Mouse (Mus musculus) spleen, postnatal 4 days (tissue): ENCODE data around the gene Lamtor4.
"Not testable (repeated sequence)": the region's sequence is repeated elsewhere in the genome, so short reads cannot be mapped to it uniquely, and the experiment has no call there.

Source experiments
- DNase-seq, 2 experiments: peaks; one replicate each; pipeline ENCODE4 v3.0.0; 2022; ENCODE audit warnings: low spot score in 2 of 2

The Lamtor4 gene

DNA sequence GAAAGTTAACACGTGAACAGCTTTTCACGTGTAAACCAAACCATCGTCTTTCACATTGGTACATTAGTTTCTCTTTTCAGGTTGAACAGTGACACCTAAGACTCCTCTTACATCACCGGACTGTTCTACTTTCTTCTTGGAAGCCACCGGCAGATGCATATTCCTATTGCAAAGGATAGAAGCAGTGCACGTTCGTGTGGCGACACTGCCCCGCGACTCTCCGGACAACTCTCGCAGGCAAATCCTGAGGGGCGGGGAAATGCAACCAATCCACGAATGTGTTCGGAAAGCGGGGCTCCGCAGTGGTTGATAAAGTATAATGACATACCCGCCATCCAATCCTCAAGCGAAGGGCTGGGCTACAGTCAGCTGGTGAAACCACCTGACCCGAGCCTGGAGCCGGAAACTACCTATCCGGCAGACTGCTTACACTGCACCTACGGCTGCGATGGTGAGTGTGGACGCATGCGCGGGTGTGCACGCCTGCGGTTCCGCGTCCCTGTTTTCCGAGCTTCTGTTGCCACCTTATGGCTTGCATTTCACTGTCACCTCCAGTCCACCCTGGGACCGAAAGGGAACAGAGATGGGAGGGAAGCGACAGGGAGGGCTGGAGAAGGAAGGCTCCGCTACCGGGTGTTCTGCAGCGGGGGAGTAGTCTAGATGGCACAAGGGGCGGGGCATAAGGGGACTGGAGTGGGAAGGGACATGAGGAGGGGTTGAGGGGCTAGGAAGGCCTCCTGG is at the start of gene Lamtor4:
Gene Lamtor4 (plus strand): TSS at position 130 of the 741 bp plus-strand sequence.
- DNase-seq, result peak; percentile 91 to 93

DNA sequence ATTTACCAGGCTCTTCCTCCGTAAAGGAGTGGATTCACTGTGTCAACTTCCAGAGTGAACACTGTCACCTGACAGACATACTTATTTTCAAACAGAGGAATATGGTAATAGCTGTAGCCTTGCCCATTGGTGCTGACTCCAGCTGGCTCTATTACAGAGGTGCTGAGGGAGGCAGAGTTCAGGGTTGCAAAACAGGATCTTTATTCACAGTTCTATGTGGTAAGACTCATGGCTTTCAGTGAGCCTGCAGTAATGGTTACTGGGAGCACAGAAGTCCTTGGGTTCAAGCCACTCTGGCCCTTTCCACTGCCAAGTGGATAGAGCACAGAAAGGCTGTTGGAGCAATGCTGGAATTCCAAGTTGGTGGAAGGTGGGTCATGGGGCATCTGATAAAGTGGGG is 48.0 kb upstream of the Lamtor4 start:
- DNase-seq, result no peak

DNA sequence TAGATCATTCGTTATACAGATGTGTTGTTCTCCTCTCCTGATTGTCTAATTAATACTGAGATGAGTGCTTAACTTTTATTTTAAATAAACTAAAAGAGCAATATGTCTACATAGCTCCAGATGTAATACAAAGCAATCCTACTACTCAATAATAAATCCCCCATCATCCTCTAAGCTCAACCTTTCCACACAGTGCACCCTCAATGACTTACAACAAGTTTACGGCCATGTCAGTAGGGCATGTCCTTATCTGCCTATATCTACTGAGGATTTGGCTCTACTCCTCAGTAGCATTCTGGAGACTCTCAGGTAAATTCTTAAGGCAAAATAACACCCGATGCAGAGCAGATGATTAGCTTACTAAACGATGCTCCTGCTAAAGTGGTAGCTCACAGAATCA is 47.4 kb upstream of the Lamtor4 start:
- no peak for DNase-seq

DNA sequence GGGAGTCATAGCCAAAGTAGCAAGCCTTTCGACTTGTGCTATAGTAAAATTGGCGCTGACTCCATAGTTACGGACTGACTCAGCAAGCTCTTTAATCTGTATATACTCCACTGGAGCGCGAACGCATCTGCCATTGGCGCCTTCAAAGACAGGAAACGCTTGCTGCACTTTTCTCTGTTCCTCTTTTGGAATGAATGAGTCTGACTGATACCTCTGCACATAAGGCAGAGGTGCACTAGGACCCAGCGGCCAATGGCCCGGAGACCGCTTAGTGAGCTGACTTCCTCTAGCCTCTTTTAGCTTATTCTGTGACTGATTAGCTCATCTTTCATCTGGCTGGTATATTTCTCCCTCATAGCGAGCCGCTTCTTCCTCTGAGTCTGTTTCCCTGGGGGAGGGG is 38.6 kb upstream of the Lamtor4 start:
- not testable (repeated sequence) for DNase-seq

DNA sequence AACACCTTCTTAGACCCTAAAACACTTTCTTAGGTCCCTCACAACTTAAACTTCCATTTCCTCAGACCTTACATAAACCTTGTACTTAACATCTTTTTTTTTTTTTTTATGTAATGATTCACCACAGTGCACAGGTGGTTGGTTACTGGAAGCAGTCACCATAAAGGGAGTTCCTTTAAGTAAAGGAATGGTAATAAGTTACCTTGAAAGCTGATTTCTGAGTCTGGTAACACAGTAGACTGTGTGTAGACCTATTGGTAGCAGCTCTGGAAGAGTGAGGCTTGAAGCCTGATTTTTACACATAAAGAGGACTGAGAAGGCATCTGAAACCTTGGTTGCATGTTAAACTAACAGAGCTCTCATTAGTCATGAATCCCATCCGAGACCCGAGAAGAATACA is 35.4 kb upstream of the Lamtor4 start:
- DNase-seq, result no peak

DNA sequence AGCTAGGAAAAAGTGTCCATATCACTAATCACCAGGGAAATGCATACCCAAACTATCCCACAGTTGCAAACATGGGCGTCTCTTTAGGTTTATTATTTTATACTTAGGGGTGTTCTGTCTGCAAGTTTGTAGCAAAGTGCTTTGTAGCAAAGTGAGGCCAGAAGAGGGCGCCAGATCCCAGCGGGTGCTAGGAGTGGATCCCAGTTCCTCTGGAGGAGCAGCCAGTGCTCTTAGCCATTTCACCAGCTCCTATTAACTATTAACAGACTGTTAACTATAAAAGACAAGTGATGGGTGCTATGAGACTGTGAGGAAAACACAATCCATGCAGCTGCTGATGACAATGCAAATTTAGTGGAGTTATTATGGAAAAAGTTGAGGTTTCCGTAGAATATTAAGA is 33.2 kb upstream of the Lamtor4 start:
- DNase-seq, result peak; percentile 80 to 95

DNA sequence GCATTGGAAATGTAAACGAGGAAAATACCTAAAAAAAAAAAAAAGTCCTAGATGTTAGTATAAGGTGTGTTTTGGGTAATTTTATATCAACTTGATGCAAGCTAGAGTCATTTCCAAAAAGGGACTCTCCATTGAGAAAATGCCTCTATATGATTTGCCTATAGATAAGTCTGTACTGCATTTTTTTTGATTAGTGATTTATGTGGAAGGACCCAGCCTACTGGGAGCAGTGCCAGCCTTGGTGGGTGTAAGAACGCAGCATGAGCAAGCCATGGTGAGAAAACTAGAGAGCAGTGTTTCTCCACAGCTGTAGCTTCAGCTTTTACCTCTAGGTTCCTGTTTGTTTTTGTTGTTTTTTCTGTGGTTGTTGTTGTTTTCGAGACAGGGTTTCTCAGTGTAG is 32.0 kb upstream of the Lamtor4 start:
- no peak for DNase-seq

DNA sequence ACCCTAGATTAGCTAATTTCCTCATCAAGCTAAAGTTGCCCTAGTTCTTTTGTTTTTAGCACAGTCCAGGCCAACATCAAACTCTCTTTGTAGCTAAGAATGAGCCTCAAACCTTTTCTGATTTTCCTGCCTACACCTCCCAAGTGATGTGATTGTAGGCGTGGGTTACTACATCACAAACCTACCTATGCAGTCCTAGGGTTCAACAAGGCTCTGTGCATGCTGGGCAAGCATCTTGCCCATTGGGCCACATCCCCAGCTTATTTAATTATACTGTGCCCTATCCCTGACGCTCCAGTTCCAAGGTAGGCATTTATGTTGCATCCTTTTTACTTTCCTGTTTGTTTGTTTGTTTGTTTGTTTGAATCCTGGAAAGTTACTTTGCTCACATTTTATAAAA is 29.6 kb upstream of the Lamtor4 start, which contains the start of gene Nxpe5:
Gene Nxpe5 (plus strand): TSS at position 199 of the 400 bp plus-strand sequence.
- DNase-seq, result no peak

DNA sequence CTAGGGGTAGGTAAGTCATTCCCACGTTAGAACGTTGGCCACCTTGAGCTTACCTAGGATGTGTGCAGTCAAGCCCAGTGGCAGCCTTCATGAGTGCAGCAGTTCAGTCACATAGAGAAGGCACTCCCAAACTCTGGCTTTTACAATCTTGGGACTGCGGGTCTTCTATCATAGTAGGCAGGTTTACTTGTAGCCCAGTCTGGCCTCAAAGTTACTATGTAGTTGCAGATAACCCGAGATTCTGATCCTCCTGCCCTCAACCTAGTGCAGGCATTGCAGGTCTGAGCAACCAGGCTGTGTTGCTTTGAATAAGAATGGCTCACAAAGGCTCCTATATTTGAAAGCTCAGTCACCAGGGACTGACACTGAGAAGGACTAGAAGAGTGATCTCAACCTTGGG is 28.8 kb upstream of the Lamtor4 start:
- no peak for DNase-seq

DNA sequence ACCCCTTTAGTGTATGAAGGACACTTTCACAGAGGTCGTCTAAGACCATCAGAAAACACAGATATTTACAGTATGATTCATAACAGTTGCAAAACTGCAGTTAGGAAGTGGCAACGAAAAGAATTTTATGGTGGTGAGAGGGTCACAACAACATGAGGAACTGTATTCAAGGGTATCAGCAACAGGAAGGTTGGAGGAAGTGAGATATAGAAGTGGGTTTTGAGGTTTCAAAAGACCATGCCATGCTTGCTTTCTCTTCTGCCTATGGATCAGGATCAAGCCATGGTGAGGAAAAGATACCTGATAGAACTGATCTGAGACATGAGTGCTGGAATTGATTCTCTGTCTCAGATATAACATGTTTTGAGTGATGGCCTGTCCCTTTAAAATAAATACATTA is 27.9 kb upstream of the Lamtor4 start:
- DNase-seq, result no peak

DNA sequence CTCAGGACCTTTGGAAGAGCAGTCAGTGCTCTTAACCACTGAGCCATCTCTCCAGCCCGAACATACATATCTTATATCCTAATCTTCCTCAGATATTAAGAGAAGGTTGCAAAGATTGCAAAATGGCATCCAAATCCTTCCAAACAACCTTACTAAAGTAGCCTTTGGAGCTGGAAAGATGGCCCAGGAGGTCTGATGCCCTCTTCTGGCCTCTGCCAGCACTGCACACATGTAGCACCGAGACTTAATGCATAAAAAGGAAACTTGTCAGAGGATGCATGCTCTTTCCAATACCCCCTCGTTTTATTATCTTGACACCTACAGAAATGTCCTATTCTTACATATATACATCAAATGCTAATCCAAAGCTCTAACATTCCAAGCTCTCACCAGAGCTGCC is 27.3 kb upstream of the Lamtor4 start:
- peak; percentile 41 to 80 for DNase-seq

DNA sequence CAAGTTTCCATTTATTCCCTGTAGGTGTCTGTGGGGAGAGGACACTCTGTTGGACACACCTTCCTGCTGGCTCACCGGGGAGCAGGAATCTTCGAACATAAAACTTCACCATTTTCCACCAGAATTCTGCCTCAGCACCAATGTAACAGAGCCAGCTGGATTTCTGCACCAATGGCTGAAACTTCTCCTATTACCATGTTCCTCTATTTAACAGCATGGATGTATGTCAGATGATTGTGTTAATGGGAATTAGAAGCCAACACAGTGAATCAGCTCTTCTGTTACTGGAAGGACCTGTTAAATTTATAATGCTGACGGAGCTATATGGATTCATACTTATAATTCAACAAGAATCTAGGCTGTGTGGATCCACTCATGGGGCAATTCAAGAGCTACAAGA is 25.8 kb upstream of the Lamtor4 start:
- DNase-seq, result no peak

DNA sequence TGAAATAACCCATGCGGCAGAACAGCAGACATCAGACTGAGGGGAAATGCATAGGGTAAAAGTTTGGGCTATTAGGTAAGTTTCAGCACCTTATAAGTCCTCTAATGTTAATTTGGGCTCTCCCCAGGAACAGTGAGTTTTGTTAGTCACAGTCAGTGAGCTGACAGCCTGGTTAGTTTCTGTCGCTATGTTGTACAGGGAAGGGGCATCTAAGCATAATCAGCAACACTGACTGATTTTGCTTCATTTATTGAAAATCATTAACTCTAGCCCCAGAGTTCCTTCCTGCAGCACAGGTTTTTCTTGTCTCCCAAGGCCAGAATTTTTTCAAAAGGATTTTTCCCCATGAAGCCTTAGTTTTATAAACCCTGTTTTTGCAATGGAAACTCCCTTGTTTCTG is 21.5 kb upstream of the Lamtor4 start:
- no peak for DNase-seq

DNA sequence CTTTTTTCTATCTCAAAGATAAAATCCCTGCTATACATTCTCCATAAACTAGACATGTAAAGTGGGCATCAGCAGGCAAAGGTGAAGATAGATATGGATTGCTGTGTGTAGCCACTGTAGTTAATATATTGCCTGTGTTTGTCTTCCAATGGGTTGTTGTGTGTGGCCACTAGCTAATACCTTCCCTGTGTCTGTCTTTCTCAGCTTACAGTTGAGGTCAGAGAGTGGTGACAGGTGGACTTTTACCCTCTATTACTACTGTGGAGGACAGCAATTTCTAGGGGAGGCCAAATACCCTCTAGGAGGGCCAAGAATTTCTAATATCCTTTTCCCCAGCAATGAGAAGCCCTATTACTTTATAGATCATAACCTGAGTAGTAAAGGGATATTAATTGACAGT is 21.1 kb upstream of the Lamtor4 start:
- DNase-seq, result no peak

DNA sequence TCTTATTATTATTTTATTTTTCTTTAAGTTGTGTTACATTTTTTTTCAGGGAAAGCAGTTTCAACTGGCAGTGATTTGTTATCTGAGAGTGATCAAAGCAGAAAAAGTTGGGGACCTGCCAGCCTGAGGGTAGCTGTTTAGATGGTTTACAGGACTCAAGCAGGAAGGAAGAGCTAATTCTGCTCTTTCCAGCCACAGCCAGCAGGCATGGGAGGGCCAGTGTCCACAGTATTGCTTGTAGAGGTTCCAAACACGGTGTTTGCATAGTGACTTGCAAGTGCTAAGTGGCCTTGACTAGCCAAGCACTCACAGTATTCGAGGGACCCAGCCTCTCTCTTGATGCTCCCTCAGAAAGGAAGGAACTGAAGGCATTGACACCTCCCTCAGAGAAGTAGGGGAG is 13.8 kb upstream of the Lamtor4 start:
- no peak for DNase-seq

DNA sequence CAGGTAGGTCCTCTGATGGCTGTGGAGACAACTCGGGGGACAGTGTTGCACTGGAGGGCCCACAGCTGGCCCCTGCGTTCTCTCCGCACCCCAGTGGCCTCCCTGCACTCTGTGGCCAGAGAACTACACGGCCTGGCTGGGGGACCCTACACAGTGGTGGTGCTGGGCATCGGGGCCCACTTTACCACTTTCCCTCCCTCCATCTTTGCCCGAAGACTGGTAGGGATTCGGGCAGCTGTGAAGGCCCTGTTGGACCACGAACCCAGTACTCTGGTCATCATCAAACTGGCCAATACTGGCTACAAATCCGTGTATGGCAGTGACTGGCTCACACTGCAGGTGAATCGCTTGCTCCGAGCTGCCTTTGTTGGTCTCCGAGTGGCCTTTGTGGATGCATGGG is 4.1 kb upstream of the Lamtor4 start:
- peak in 1 of 2 experiments; percentile 62 for DNase-seq

DNA sequence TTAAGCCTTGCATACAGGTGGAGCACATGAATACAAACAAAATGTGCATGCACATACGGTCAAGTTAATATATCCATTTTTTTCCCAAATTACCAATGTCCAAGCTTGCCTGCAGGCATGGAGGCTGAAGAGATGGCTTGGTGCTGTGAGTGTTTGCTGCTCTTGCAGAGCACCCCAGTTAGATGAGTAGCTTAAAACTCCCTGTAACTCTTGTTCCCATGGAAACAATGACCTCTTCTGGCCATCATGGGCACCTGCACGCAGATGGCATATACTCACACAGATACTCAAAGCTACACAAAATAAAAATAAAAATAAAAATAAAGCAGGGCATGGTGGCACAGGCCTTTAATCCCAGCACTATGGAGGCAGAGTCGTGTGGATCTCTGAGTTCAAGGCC is 2.2 kb upstream of the Lamtor4 start:
- DNase-seq, result no peak

DNA sequence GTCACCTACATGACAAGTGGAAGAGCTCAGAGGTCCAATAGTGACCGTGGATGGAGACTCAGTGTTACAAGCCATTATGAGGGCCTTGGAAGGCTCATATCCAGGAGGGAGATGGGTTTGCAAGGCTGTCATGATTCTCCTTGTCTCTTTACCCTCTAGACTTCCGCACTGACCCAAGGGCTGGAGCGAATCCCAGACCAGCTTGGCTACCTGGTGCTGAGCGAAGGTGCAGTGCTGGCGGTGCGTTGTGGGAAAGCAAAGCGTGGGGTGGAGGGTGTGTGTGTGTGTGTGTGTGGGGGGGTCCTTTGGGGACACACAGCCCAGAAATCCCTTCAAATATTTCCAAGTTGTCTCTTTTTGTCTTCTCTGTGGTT is 799 bp downstream of the Lamtor4 start:
- DNase-seq, result no peak

DNA sequence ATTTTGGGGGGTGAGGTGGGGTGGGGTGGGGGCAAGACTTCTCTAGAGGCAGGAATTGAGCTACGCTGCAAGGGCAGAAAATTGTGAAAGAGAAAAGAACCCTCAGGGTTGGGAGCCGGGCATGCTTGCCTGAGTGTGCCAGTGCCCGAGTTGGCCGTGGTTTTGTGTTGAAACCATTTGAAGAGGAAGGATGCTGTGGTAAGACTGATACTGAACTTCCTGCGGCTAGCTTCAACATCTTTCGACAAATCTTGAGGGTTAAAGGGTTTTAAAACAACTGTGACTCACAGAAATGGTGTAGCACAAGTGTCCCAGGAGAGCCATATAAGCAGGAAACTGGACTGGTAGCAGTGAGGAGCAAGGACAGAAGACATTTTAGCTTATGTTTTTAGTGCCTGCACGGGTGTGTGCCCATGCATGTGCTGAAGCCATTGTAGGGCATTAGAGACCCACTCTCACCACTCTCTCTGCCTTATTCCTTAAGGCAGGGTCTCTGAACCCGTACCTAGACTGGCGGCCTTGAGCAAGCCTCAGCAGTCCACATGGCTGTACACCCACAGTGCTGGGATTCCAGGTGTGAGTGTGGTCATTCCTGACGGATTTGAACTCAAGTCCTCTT is 1.8 kb downstream of the Lamtor4 start:
- DNase-seq, result peak; percentile 61 to 71

DNA sequence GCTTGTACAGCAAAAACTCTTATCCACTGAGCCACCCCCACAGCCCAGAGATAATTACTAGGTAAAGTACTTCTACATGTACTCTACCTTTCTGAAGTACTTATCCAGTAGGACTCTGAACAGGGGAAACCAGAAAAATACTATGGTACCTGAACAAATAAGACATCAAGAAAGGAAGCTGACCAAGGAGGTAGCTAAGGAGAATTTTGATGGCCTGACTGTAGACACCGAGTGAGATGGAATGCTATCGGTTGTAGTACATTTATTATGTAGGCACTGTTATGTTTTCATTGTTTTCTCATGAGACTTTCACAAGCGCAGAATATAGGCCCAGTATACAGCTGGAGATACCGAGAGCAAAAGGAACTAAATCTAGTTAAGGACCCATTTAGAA is 2.3 kb downstream of the Lamtor4 start:
- no peak for DNase-seq

DNA sequence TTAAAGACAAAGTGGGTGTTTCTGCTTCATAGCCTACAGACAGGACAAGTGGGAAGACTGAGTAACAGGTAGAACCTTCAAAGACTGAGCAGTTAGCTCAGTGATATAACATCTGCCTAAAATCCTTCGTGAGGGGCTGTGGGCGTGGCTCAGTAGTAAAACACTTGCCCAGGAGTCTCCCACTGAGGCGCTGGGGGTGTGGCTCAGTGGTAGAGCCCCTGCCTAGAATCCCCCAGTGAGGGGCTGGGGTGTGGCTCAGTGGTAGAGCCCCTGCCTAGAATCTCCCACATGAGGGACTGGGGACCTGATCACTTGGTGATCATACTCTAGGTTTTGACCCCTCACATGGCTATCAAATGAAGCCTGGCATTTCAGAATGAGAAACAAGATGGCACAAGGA is 2.8 kb downstream of the Lamtor4 start:
- DNase-seq, result peak in 1 of 2 experiments; percentile 54

DNA sequence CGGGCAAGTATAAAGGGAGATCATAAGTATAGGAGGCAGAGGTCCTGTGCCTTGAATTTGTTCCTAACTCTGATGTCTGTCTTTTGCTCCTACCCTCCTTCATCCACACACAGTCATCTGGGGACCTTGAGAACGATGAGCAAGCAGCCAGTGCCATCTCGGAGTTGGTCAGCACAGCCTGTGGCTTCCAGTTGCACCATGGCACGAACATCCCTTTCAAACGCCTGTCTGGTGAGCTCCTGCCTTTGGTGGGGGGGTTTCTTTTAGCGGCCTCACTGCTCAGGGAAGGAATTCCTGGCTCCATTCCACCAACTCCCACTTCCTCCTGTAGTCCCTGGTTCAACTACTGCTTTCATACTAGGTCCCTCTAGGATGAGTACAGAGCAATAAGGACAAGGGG is 3.3 kb downstream of the Lamtor4 start:
- DNase-seq, result peak in 1 of 2 experiments; percentile 62

DNA sequence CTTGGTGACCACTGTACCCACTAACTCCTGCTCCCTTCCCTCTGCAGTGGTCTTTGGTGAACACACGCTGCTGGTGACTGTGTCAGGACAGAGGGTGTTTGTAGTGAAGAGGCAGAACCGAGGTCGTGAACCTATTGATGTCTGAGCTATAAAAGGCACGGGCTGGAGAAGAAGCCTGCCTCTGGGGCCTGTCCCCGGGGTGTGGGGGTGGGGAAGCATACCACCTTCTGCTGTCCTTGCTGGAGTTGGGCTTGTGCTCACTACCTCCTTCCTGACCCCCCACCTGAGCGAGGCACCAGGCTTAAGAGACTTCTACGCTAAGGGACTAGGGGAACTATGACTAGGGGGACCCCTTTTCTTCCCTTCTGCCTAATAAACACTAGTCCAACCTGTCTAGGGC is 3.7 kb downstream of the Lamtor4 start:
- DNase-seq, result peak in 1 of 2 experiments; percentile 59

DNA sequence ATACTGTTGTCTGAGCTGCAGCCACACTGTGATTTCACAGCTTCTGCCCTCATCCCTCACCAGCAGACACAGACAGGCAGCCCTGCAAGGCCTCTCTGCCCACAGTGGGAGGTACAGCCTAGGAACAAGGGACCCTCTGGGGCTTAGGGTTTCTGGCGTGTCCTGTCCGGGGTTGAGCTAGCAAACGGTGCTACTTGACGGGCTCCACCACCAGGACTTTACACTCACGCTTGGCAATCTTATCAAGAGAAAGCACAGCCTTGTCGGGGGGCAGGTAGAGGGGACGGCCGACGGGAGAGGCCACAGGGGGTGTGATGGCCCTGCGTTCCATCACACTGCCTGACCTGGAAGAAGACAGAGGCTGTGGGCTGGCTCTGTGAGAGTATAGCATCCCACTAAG is 4.8 kb downstream of the Lamtor4 start:
- peak in 1 of 2 experiments; percentile 67 for DNase-seq
